Comparison of ENCODE assay signal across 9 mouse cellular contexts in the genomic region with DNA sequence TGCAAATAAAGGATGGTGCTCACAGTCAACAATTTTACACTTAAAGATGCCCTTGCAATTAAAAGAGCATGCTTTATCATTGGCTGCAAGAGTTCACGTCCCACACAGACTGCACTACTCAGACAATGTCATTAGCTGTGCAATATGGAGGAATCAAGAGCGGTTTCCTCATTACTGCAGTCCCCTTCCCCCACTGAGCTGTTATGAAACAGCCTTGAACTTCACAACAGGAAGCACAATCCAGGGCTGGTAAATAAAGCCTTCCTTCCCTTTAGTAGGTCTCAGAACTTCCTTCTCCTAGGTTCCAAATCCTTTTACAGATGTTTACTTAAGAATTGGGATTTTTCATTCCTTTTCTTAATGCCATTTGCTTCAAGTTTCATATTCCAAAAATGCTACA. TPM values are rescaled to one million over a fixed set of nuclear protein-coding genes. Genes with fewer than 3 reads are reported as not detected.
A peak's percentile ranks its signal among the peaks of the same experiment; 100 is the strongest.
DNase-seq lines count a peak whose midpoint lies in the region; ATAC-seq lines count a peak whose summit lies in the region.
"Had no signal": no experiment of that assay in that cellular context is flagged by ENCODE, and none has a peak within 500 bp of the region (broad histone marks: within the 10 kb centered on the region; RNA-seq: fewer than 3 reads in every experiment).

No protein-coding gene starts in this region.

- peaks cover 25% of the 10 kb centered on the region; the same call in 1 of the 2 replicates for H3K27me3 ChIP-seq in kidney, embryonic 16.5 days (ENCODE audit: insufficient read depth, low read length)

- no peaks in the 10 kb centered on the region for H3K4me1 ChIP-seq in kidney, embryonic 16.5 days (ENCODE audit: insufficient read depth, low read length)
- H3K4me1 ChIP-seq: forebrain, embryonic 12.5 days had no signal

- no peak for ATAC-seq in kidney, embryonic 16.5 days (ENCODE audit: low FRiP score, low TSS enrichment)

- WGBS in kidney, embryonic 16.5 days = 61% methylated on average over 2 of the region's 2 CpGs

- no peak overlapping the region for H3K4me2 ChIP-seq in kidney, embryonic 16.5 days (replicated peaks; ENCODE audit: low read depth, low read length)
- H3K4me2 ChIP-seq: forebrain, embryonic 12.5 days had no signal

- H3K27ac ChIP-seq in kidney, embryonic 16.5 days (ENCODE audit: low read length) = no peak overlapping the region
- H3K27ac ChIP-seq: forebrain, embryonic 12.5 days had no signal

- H3K9me3 ChIP-seq in kidney, embryonic 16.5 days (ENCODE audit: low read length) = no peaks in the 10 kb centered on the region
- H3K9me3 ChIP-seq: forebrain, embryonic 12.5 days had no signal

- no peak overlapping the region for H3K4me3 ChIP-seq in kidney, embryonic 16.5 days (ENCODE audit: low read length)
- H3K4me3 ChIP-seq: forebrain, embryonic 12.5 days had no signal

- no peaks in the 10 kb centered on the region for H3K36me3 ChIP-seq in kidney, embryonic 16.5 days (ENCODE audit: insufficient read depth, low read length)
- H3K36me3 ChIP-seq: forebrain, embryonic 12.5 days had no signal

- DNase-seq in kidney, adult 9 months = peak; percentile 49
- peak; percentile 59 for DNase-seq in CD4-positive, CD25-positive, alpha-beta regulatory T cell, adult 2 months (ENCODE audit: low read depth, low spot score)
- peak; percentile 18 for DNase-seq in adipocyte (ENCODE audit: low spot score)
- peak; percentile 16 for DNase-seq in lung, postnatal 14 days
- DNase-seq in neural tube, embryonic 10.5 days (ENCODE audit: extremely low spot score, low spot score) = no peak
- DNase-seq in cerebellum, postnatal 10 days = no peak
- no peak for DNase-seq in frontal cortex, postnatal 14 days (ENCODE audit: low spot score in 2 of 2)

- no peak overlapping the region for H3K9ac ChIP-seq in kidney, embryonic 16.5 days (replicated peaks; ENCODE audit: low read length)
- H3K9ac ChIP-seq: forebrain, embryonic 12.5 days had no signal

RNA-seq across cellular contexts. Expression of a gene that starts 41.8 kb away (rescaled TPM):
- 2,464 and 2,500 TPM in 2 replicates for polyA plus RNA-seq in kidney, embryonic 16.5 days (2015; fragmentation: Nextera tagmentation; extraction: Ambion mirVana)

Comparison
In these comparisons a context has a peak if more than half of its experiments do, and no peak if none do; other contexts are left out.
1. DNase-seq: peak in kidney, adult 9 months (single experiment), CD4-positive, CD25-positive, alpha-beta regulatory T cell, adult 2 months (single experiment), adipocyte (single experiment) and lung, postnatal 14 days (single experiment); none in neural tube, embryonic 10.5 days (single experiment), cerebellum, postnatal 10 days (0 of 2) and frontal cortex, postnatal 14 days (0 of 2).